Mouse (Mus musculus): ENCODE results near the gene Olfr735. TPM values are rescaled to one million over a fixed set of nuclear protein-coding genes. Genes with fewer than 3 reads are reported as not detected.

The Olfr735 gene
- not detected in 2 replicates for total RNA-seq (2015; ENCODE audit: low replicate concordance)
- not detected in 2 replicates for total RNA-seq (2017; ENCODE audit: low replicate concordance)

- ATAC-seq (replicated peaks; ENCODE audit: low FRiP score, poor library complexity, severe bottlenecking), result no peak
Observed at GRCm38 (mm10) chr14:50348796-50349195, at the start of gene Olfr735. Gene Olfr735 (minus strand): TSS chr14:50348872.

GRCm38 (mm10) chr14:50380863-50381262, 32.2 kb upstream of the Olfr735 start, which contains the start of gene Olfr736:
Gene Olfr736 (plus strand): TSS chr14:50381163.
- ATAC-seq (replicated peaks; ENCODE audit: low FRiP score, poor library complexity, severe bottlenecking), result no peak

- no peak for ATAC-seq (replicated peaks; ENCODE audit: low FRiP score, poor library complexity, severe bottlenecking)
Observed at GRCm38 (mm10) chr14:50363561-50363960, 14.9 kb upstream of the Olfr735 start.

GRCm38 (mm10) chr14:50360480-50360879, 11.8 kb upstream of the Olfr735 start:
- no peak for ATAC-seq (replicated peaks; ENCODE audit: low FRiP score, poor library complexity, severe bottlenecking)

GRCm38 (mm10) chr14:50357593-50357992, 8.9 kb upstream of the Olfr735 start, which contains the start of gene Tlr11:
Gene Tlr11 (plus strand): TSS chr14:50357914.
- no peak for ATAC-seq (replicated peaks; ENCODE audit: low FRiP score, poor library complexity, severe bottlenecking)

GRCm38 (mm10) chr14:50356725-50357124, 8.1 kb upstream of the Olfr735 start:
- no peak for ATAC-seq (replicated peaks; ENCODE audit: low FRiP score, poor library complexity, severe bottlenecking)

GRCm38 (mm10) chr14:50352438-50352837, 3.8 kb upstream of the Olfr735 start:
- no peak for ATAC-seq (replicated peaks; ENCODE audit: low FRiP score, poor library complexity, severe bottlenecking)

- ATAC-seq (replicated peaks; ENCODE audit: low FRiP score, poor library complexity, severe bottlenecking), result no peak
Observed at GRCm38 (mm10) chr14:50326661-50327060, 22.0 kb downstream of the Olfr735 start, which contains the start of gene Olfr734. Gene Olfr734 (minus strand): TSS chr14:50326761.

GRCm38 (mm10) chr14:50301422-50301821, 47.2 kb downstream of the Olfr735 start, which contains the start of gene Olfr733:
Gene Olfr733 (minus strand): TSS chr14:50301522.
- ATAC-seq (replicated peaks; ENCODE audit: low FRiP score, poor library complexity, severe bottlenecking), result no peak

Other genes with a start within 250 kb of the Olfr735 start
- not detected in 2 replicates for gene Olfr727, start 225.7 kb downstream of the Olfr735 start, total RNA-seq (2015; ENCODE audit: low replicate concordance)
- gene Olfr727, start 225.7 kb downstream of the Olfr735 start, total RNA-seq (2017; ENCODE audit: low replicate concordance), result not detected in 2 replicates
- not detected in 2 replicates for gene Olfr728, start 206.2 kb downstream of the Olfr735 start, total RNA-seq (2015; ENCODE audit: low replicate concordance)
- not detected in 2 replicates for gene Olfr728, start 206.2 kb downstream of the Olfr735 start, total RNA-seq (2017; ENCODE audit: low replicate concordance)
- not detected in 2 replicates for gene Olfr729, start 196.0 kb downstream of the Olfr735 start, total RNA-seq (2015; ENCODE audit: low replicate concordance)
- not detected in 2 replicates for gene Olfr729, start 196.0 kb downstream of the Olfr735 start, total RNA-seq (2017; ENCODE audit: low replicate concordance)
- gene Olfr730, start 160.7 kb downstream of the Olfr735 start, total RNA-seq (2015; ENCODE audit: low replicate concordance), result not detected in 2 replicates
- gene Olfr730, start 160.7 kb downstream of the Olfr735 start, total RNA-seq (2017; ENCODE audit: low replicate concordance), result not detected in 2 replicates
- gene Olfr731, start 107.0 kb downstream of the Olfr735 start, total RNA-seq (2015; ENCODE audit: low replicate concordance), result not detected in 2 replicates
- gene Olfr731, start 107.0 kb downstream of the Olfr735 start, total RNA-seq (2017; ENCODE audit: low replicate concordance), result not detected in 2 replicates
- not detected in 2 replicates for gene Olfr732, start 64.7 kb downstream of the Olfr735 start, total RNA-seq (2015; ENCODE audit: low replicate concordance)
- gene Olfr732, start 64.7 kb downstream of the Olfr735 start, total RNA-seq (2017; ENCODE audit: low replicate concordance), result not detected in 2 replicates
- gene Olfr733, start 47.4 kb downstream of the Olfr735 start, total RNA-seq (2015; ENCODE audit: low replicate concordance), result not detected in 2 replicates
- 0.26 TPM in 1 of 2 replicates, not detected in the other for gene Olfr733, start 47.4 kb downstream of the Olfr735 start, total RNA-seq (2017; ENCODE audit: low replicate concordance)
- gene Olfr734, start 22.1 kb downstream of the Olfr735 start, total RNA-seq (2015; ENCODE audit: low replicate concordance), result not detected in 2 replicates
- not detected in 2 replicates for gene Olfr734, start 22.1 kb downstream of the Olfr735 start, total RNA-seq (2017; ENCODE audit: low replicate concordance)
- not detected in 2 replicates for gene Tlr11, start 9.0 kb upstream of the Olfr735 start, total RNA-seq (2015; ENCODE audit: low replicate concordance)
- gene Tlr11, start 9.0 kb upstream of the Olfr735 start, total RNA-seq (2017; ENCODE audit: low replicate concordance), result not detected in 2 replicates
- gene Olfr736, start 32.3 kb upstream of the Olfr735 start, total RNA-seq (2015; ENCODE audit: low replicate concordance), result not detected in 2 replicates
- not detected in 2 replicates for gene Olfr736, start 32.3 kb upstream of the Olfr735 start, total RNA-seq (2017; ENCODE audit: low replicate concordance)
- not detected in 2 replicates for gene Olfr738, start 58.7 kb upstream of the Olfr735 start, total RNA-seq (2015; ENCODE audit: low replicate concordance)
- gene Olfr738, start 58.7 kb upstream of the Olfr735 start, total RNA-seq (2017; ENCODE audit: low replicate concordance), result not detected in 2 replicates
- not detected in 2 replicates for gene Olfr739, start 69.8 kb upstream of the Olfr735 start, total RNA-seq (2015; ENCODE audit: low replicate concordance)
- not detected in 2 replicates for gene Olfr739, start 69.8 kb upstream of the Olfr735 start, total RNA-seq (2017; ENCODE audit: low replicate concordance)
- not detected in 2 replicates for gene Olfr740, start 96.7 kb upstream of the Olfr735 start, total RNA-seq (2015; ENCODE audit: low replicate concordance)
- not detected in 2 replicates for gene Olfr740, start 96.7 kb upstream of the Olfr735 start, total RNA-seq (2017; ENCODE audit: low replicate concordance)
- not detected in 2 replicates for gene Olfr741, start 123.9 kb upstream of the Olfr735 start, total RNA-seq (2015; ENCODE audit: low replicate concordance)
- gene Olfr741, start 123.9 kb upstream of the Olfr735 start, total RNA-seq (2017; ENCODE audit: low replicate concordance), result not detected in 2 replicates
- not detected in 2 replicates for gene Olfr742, start 154.7 kb upstream of the Olfr735 start, total RNA-seq (2015; ENCODE audit: low replicate concordance)
- gene Olfr742, start 154.7 kb upstream of the Olfr735 start, total RNA-seq (2017; ENCODE audit: low replicate concordance), result not detected in 2 replicates
- gene Olfr743, start 173.0 kb upstream of the Olfr735 start, total RNA-seq (2015; ENCODE audit: low replicate concordance), result not detected in 2 replicates
- not detected in 2 replicates for gene Olfr743, start 173.0 kb upstream of the Olfr735 start, total RNA-seq (2017; ENCODE audit: low replicate concordance)